Mouse (Mus musculus): ENCODE data around the gene Adgrd1. TPM values are rescaled to one million over a fixed set of nuclear protein-coding genes. Genes with fewer than 3 reads are reported as not detected.

Adgrd1 gene
- total and polyA plus RNA-seq, 3 experiments, result 0.27 to 0.56 TPM; not detected in 1

- H3K36me3 ChIP-seq (ENCODE audit: control insufficient read depth in 1 of 2, insufficient read depth in 2 of 2, low read length in 2 of 2), result no peaks in the 10 kb centered on the region
- DNase-seq (ENCODE audit: low read depth, low spot score), result no peak
- no peak overlapping the region for H3K27ac ChIP-seq (ENCODE audit: control insufficient read depth, low read depth, low read length)
- TF ChIP-seq ELF1 (IDR thresholded peaks at IDR 0.05; ENCODE audit: low read depth, low read length) (no peak), HCFC1 (IDR thresholded peaks at IDR 0.05; ENCODE audit: low read depth, low read length) (no peak), MYB (IDR thresholded peaks at IDR 0.05; ENCODE audit: low read depth, low read length) (no peak), POLR2AphosphoS2 (IDR thresholded peaks at IDR 0.05; ENCODE audit: low read length) (no peak), GATA1 (IDR thresholded peaks at IDR 0.05; ENCODE audit: low read depth, low read length) (no peak), MAFK (IDR thresholded peaks at IDR 0.05; ENCODE audit: borderline replicate concordance, low read depth, low read length) (no peak), NELFE (IDR thresholded peaks at IDR 0.05; ENCODE audit: low read depth, low read length) (no peak), SMC3 (IDR thresholded peaks at IDR 0.05; ENCODE audit: low read depth, low read length) (no peak), MXI1 (IDR thresholded peaks at IDR 0.05; ENCODE audit: low read depth, low read length) (no peak), KAT2A (conservative IDR thresholded peaks at IDR 0.05; ENCODE audit: low read depth, low read length) (no peak), ETS1 (IDR thresholded peaks at IDR 0.05; ENCODE audit: low read depth, low read length) (no peak), CTCF (IDR thresholded peaks at IDR 0.05 in 2 of 3, conservative IDR thresholded peaks at IDR 0.05 in 1 of 3; ENCODE audit: control insufficient read depth in 1 of 3, insufficient read depth in 1 of 3, low read depth in 2 of 3, low read length in 3 of 3, poor library complexity in 1 of 3, severe bottlenecking in 1 of 3) (no peak), MEF2A (IDR thresholded peaks at IDR 0.05; ENCODE audit: extremely low read depth, insufficient replicate concordance, low read depth, low read length, poor library complexity, severe bottlenecking) (no peak), RAD21 (IDR thresholded peaks at IDR 0.05; ENCODE audit: low read depth, low read length) (no peak), USF2 (IDR thresholded peaks at IDR 0.05; ENCODE audit: borderline replicate concordance in 1 of 2, insufficient read depth in 1 of 2, low read depth in 1 of 2, low read length in 2 of 2) (no peak), SIN3A (IDR thresholded peaks at IDR 0.05; ENCODE audit: low read length) (no peak), USF1 (IDR thresholded peaks at IDR 0.05; ENCODE audit: low read depth, low read length) (no peak)
- no peaks in the 10 kb centered on the region for H3K27me3 ChIP-seq (ENCODE audit: control insufficient read depth in 1 of 2, insufficient read depth in 2 of 2, low read length in 2 of 2)
- H3K4me3 ChIP-seq (ENCODE audit: control insufficient read depth in 1 of 2, insufficient read depth in 1 of 2, low read depth in 2 of 2, low read length in 2 of 2), result no peak overlapping the region
- no peaks in the 10 kb centered on the region for H3K9me3 ChIP-seq (replicated peaks; ENCODE audit: insufficient read depth, low read length)
- H3K79me2 ChIP-seq (ENCODE audit: control insufficient read depth, insufficient read depth, low read length, poor library complexity), result no peaks in the 10 kb centered on the region
- H3K4me1 ChIP-seq (ENCODE audit: control insufficient read depth in 1 of 2, insufficient read depth in 2 of 2, low read length in 2 of 2), result no peaks in the 10 kb centered on the region
- H3K9ac ChIP-seq (ENCODE audit: control insufficient read depth, low read depth, low read length, poor library complexity, severe bottlenecking), result no peak overlapping the region
Measured at GRCm38 (mm10) chr5:129172533-129172932, 76.0 kb downstream of the Adgrd1 start.

- H3K27ac ChIP-seq (ENCODE audit: control insufficient read depth, low read depth, low read length), result no peak overlapping the region
- no peaks in the 10 kb centered on the region for H3K27me3 ChIP-seq (ENCODE audit: control insufficient read depth in 1 of 2, insufficient read depth in 2 of 2, low read length in 2 of 2)
- no peaks in the 10 kb centered on the region for H3K9me3 ChIP-seq (replicated peaks; ENCODE audit: insufficient read depth, low read length)
- H3K36me3 ChIP-seq (ENCODE audit: control insufficient read depth in 1 of 2, insufficient read depth in 2 of 2, low read length in 2 of 2), result peaks cover 0 to 2% of the 10 kb centered on the region in 2 experiments; a peak in 2 of 4 replicates
- H3K4me3 ChIP-seq (ENCODE audit: control insufficient read depth in 1 of 2, insufficient read depth in 1 of 2, low read depth in 2 of 2, low read length in 2 of 2), result no peak overlapping the region
- no peak for TF ChIP-seq ETS1 (IDR thresholded peaks at IDR 0.05; ENCODE audit: low read depth, low read length)
- TF ChIP-seq ZMIZ1 (IDR thresholded peaks at IDR 0.05; ENCODE audit: low read depth, low read length), result no peak
- no peak for TF ChIP-seq MEF2A (IDR thresholded peaks at IDR 0.05; ENCODE audit: extremely low read depth, insufficient replicate concordance, low read depth, low read length, poor library complexity, severe bottlenecking)
- no peak for TF ChIP-seq RCOR1 (IDR thresholded peaks at IDR 0.05; ENCODE audit: low read depth, low read length)
- H3K79me2 ChIP-seq (ENCODE audit: control insufficient read depth, insufficient read depth, low read length, poor library complexity), result no peaks in the 10 kb centered on the region; the same call in 1 of the 2 replicates
- peaks cover 0 to 14% of the 10 kb centered on the region in 2 experiments; a peak in 2 of 4 replicates for H3K4me1 ChIP-seq (ENCODE audit: control insufficient read depth in 1 of 2, insufficient read depth in 2 of 2, low read length in 2 of 2)
- DNase-seq (ENCODE audit: low read depth, low spot score), result no peak
- no peak overlapping the region for H3K9ac ChIP-seq (ENCODE audit: control insufficient read depth, low read depth, low read length, poor library complexity, severe bottlenecking)
Measured at GRCm38 (mm10) chr5:129175925-129176324, 79.4 kb downstream of the Adgrd1 start.

Data from MEL (cell line).